Mouse (Mus musculus) thymus, adult 2 months (tissue): ENCODE measurements around the gene Ntrk2.

Experiments used
- CTCF ChIP-seq: fragments of 200-500 bp; IDR thresholded peaks from 2 replicates; pipeline ENCODE4 v1.5.1; 2012; ENCODE audit warnings: mild to moderate bottlenecking, control low read depth, low read length, moderate library complexity, borderline replicate concordance; ENCODE audit not compliant: control insufficient read depth, poor library complexity, insufficient read depth; ENCODE audit errors: extremely low read depth
- POLR2A ChIP-seq: fragments of 200-500 bp; IDR thresholded peaks from 2 replicates; pipeline ENCODE4 v1.6.1; 2012; ENCODE audit warnings: mild to moderate bottlenecking, low read length, control low read depth, moderate library complexity; ENCODE audit not compliant: control insufficient read depth, poor library complexity, insufficient read depth; ENCODE audit errors: extremely low read depth

DNA sequence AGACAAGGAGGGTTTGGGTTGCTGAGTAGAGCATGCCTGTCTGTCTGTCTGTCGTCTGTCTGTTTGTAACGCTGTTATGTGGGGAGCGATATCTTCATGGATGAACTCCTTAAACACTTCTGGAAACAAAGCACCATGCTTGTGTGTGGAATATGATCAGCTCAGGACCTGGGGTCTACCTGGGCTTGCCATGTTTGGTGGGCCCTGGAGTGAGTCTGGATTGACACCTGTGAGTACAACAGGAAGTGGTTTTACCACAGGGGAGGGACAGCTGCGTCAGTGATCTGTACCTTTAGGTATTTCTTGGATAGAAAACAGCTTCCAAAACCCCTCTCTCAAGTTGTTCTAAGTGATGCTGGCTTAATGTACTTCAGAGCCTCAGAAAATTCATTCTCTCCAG is 222.2 kb downstream of the Ntrk2 start:
- TF ChIP-seq POLR2A, result no peak
- TF ChIP-seq CTCF, result no peak
